Mouse (Mus musculus): ENCODE measurements around the gene Zbtb24.

GRCm38 (mm10) chr10:41514301-41514700, 64.1 kb downstream of the Zbtb24 start:
- TF ChIP-seq EP300 (IDR thresholded peaks at IDR 0.05; ENCODE audit: insufficient read depth, low read depth, low read length), result no peak
- no peak for TF ChIP-seq CTCF (IDR thresholded peaks at IDR 0.05)
